Mouse (Mus musculus) embryonic stem cell, embryonic (primary cell): ENCODE data around the gene Ccdc32.

Experiments used
- CTCF ChIA-PET, 4 experiments: fragments of 300-600 bp in 2 of 4; fragments of 350-600 bp in 2 of 4; sonication (Branson Sonifier 250); formaldehyde crosslinking; loops; one replicate each; lab custom pipeline; 2022; ENCODE audit warnings: inconsistent platforms in 2 of 4; lab: Charles Lee
- POLR2A ChIA-PET, 4 experiments: fragments of 300-600 bp in 2 of 4; fragments of 350-600 bp in 2 of 4; sonication (Branson Sonifier 250); formaldehyde crosslinking; loops; one replicate each; lab custom pipeline; 2022; ENCODE audit warnings: antibody characterized with exemption in 4 of 4, inconsistent platforms in 1 of 4; lab: Charles Lee

Ccdc32 gene

GRCm38 (mm10) chr2:119019538-119019937 is 9.7 kb downstream of the Ccdc32 start:
- POLR2A ChIA-PET, result interaction anchor here in 3 of 4 experiments (0.6 to 2.0 kb wide), 7 partner anchors 10 to 243 kb away, joined by 3 to 10 read pairs (median 3); partner anchors contain the start of genes Ccdc32 (in 1 of the 3) and Rpusd2 (in 1 of the 3)

GRCm38 (mm10) chr2:119019131-119019530 is 10.1 kb downstream of the Ccdc32 start:
- ChIA-PET POLR2A (interaction anchor here in 3 of 4 experiments (0.6 to 2.0 kb wide), 7 partner anchors 11 to 243 kb away, joined by 3 to 10 read pairs (median 3); partner anchors contain the start of genes Ccdc32 (in 1 of the 3) and Rpusd2 (in 1 of the 3)), CTCF (interaction anchor here (0.6 to 1.3 kb wide), 14 partner anchors 9 to 324 kb away, joined by 3 to 6 read pairs (median 4); partner anchors contain the start of gene Ccdc32 (in 1 of the 4))

More at GRCm38 (mm10) chr2:119019538-119019937, 9.7 kb downstream of the Ccdc32 start:
- CTCF ChIA-PET, result interaction anchor here in 2 of 4 experiments (0.6 to 1.0 kb wide), 7 partner anchors 9 to 324 kb away, joined by 3 to 6 read pairs (median 6); no protein-coding TSS in a partner anchor

- ChIA-PET CTCF (interaction anchor here (0.6 to 1.3 kb wide), 14 partner anchors 11 to 630 kb away, joined by 3 to 6 read pairs (median 3); partner anchors contain the start of genes Ccdc32 (in 1 of the 4), Eif2ak4 (in 1 of the 4) and Knstrn (in 1 of the 4)), POLR2A (interaction anchor here in 2 of 4 experiments (0.6 to 2.0 kb wide), 10 partner anchors 11 to 382 kb away, joined by 3 to 10 read pairs (median 4); partner anchors contain the start of genes Ccdc32 (in 1 of the 2) and Rpusd2 (in 1 of the 2))
Measured at GRCm38 (mm10) chr2:119018391-119019122, 10.6 kb downstream of the Ccdc32 start.

- ChIA-PET CTCF (interaction anchor here in 1 of 4 experiments (0.6 to 0.7 kb wide), 4 partner anchors 204 to 629 kb away, joined by 3 to 5 read pairs (median 3); partner anchors contain the start of genes Eif2ak4 and Knstrn), POLR2A (interaction anchor here in 1 of 4 experiments (0.6 to 0.9 kb wide), 3 partner anchors 10 to 382 kb away, joined by 3 to 5 read pairs (median 3); no protein-coding TSS in a partner anchor)
Measured at GRCm38 (mm10) chr2:119017647-119018046, 11.5 kb downstream of the Ccdc32 start.

GRCm38 (mm10) chr2:119016312-119016711 is 12.9 kb downstream of the Ccdc32 start:
- ChIA-PET CTCF (interaction anchor here (0.6 to 1.9 kb wide), 7 partner anchors 9 to 1037 kb away, joined by 3 to 5 read pairs (median 3); partner anchors contain the start of gene Ccdc32 (in 1 of the 4)), POLR2A (interaction anchor here in 3 of 4 experiments (0.6 to 1.9 kb wide), 5 partner anchors 12 to 168 kb away, joined by 3 to 6 read pairs (median 3); partner anchors contain the start of gene Ccdc32 (in 1 of the 3))

GRCm38 (mm10) chr2:119015604-119016180 is 13.5 kb downstream of the Ccdc32 start:
- ChIA-PET CTCF (interaction anchor here in 3 of 4 experiments (0.6 to 1.9 kb wide), 9 partner anchors 12 to 1036 kb away, joined by 3 to 11 read pairs (median 3); partner anchors contain the start of gene Ccdc32 (in 1 of the 3)), POLR2A (interaction anchor here in 3 of 4 experiments (0.6 to 1.9 kb wide), 4 partner anchors 12 to 167 kb away, joined by 3 to 6 read pairs (median 4); partner anchors contain the start of gene Ccdc32 (in 1 of the 3))

GRCm38 (mm10) chr2:119014989-119015388 is 14.2 kb downstream of the Ccdc32 start:
- CTCF ChIA-PET, result interaction anchor here in 2 of 4 experiments (0.6 to 1.2 kb wide), 7 partner anchors 14 to 414 kb away, joined by 3 to 11 read pairs (median 3); partner anchors contain the start of gene Ccdc32 (in 1 of the 2)
- POLR2A ChIA-PET, result no interaction called here

GRCm38 (mm10) chr2:119009376-119009775 is 19.8 kb downstream of the Ccdc32 start:
- ChIA-PET CTCF (interaction anchor here in 1 of 4 experiments (0.7 kb wide), 1 partner anchor 99 kb away, joined by 3 read pairs; no protein-coding TSS in a partner anchor), POLR2A (interaction anchor here in 2 of 4 experiments (0.6 to 1.6 kb wide), 3 partner anchors 26 to 304 kb away, joined by 3 to 4 read pairs (median 4); no protein-coding TSS in a partner anchor)

GRCm38 (mm10) chr2:119006886-119007285 is 22.3 kb downstream of the Ccdc32 start:
- ChIA-PET POLR2A (interaction anchor here in 1 of 4 experiments (0.7 kb wide), 1 partner anchor 970 kb away, joined by 5 read pairs; no protein-coding TSS in a partner anchor), CTCF (interaction anchor here in 2 of 4 experiments (0.6 to 0.7 kb wide), 2 partner anchors 9 to 812 kb away, joined by 3 to 5 read pairs; no protein-coding TSS in a partner anchor)

GRCm38 (mm10) chr2:118999025-118999639 is 30.1 kb downstream of the Ccdc32 start:
- ChIA-PET CTCF (interaction anchor here in 3 of 4 experiments (0.6 to 1.3 kb wide), 4 partner anchors 20 to 184 kb away, joined by 3 to 7 read pairs (median 4); no protein-coding TSS in a partner anchor), POLR2A (interaction anchor here in 3 of 4 experiments (0.6 to 1.7 kb wide), 10 partner anchors 9 to 513 kb away, joined by 3 to 4 read pairs (median 3); partner anchors contain the start of gene Ccdc32 (in 1 of the 3))

GRCm38 (mm10) chr2:118998115-118998866 is 30.9 kb downstream of the Ccdc32 start:
- POLR2A ChIA-PET, result interaction anchor here in 3 of 4 experiments (0.6 to 2.2 kb wide), 9 partner anchors 10 to 514 kb away, joined by 3 to 8 read pairs (median 3); partner anchors contain the start of gene Ccdc32 (in 1 of the 3)
- CTCF ChIA-PET, result interaction anchor here in 3 of 4 experiments (0.6 to 1.3 kb wide), 5 partner anchors 18 to 183 kb away, joined by 3 to 7 read pairs (median 4); no protein-coding TSS in a partner anchor

- CTCF ChIA-PET, result interaction anchor here in 1 of 4 experiments (1.0 kb wide), 1 partner anchor 18 kb away, joined by 3 read pairs; no protein-coding TSS in a partner anchor
- POLR2A ChIA-PET, result interaction anchor here in 1 of 4 experiments (1.2 to 2.2 kb wide), 2 partner anchors 10 to 20 kb away, joined by 6 to 8 read pairs; no protein-coding TSS in a partner anchor
Measured at GRCm38 (mm10) chr2:118996798-118997105, 32.4 kb downstream of the Ccdc32 start.

GRCm38 (mm10) chr2:118995919-118996797 is 33.0 kb downstream of the Ccdc32 start:
- POLR2A ChIA-PET, result interaction anchor here in 1 of 4 experiments (2.2 kb wide), 1 partner anchor 20 kb away, joined by 6 read pairs; no protein-coding TSS in a partner anchor

GRCm38 (mm10) chr2:118995490-118995889 is 33.7 kb downstream of the Ccdc32 start:
- ChIA-PET POLR2A (interaction anchor here in 1 of 4 experiments (1.2 kb wide), 1 partner anchor 19 kb away, joined by 3 read pairs; no protein-coding TSS in a partner anchor), CTCF (interaction anchor here in 1 of 4 experiments (1.4 kb wide), 1 partner anchor 23 kb away, joined by 3 read pairs; no protein-coding TSS in a partner anchor)

More at GRCm38 (mm10) chr2:118995919-118996797, 33.0 kb downstream of the Ccdc32 start:
- CTCF ChIA-PET, result interaction anchor here in 1 of 4 experiments (1.4 kb wide), 1 partner anchor 23 kb away, joined by 3 read pairs; no protein-coding TSS in a partner anchor

GRCm38 (mm10) chr2:118983812-118984211 is 45.4 kb downstream of the Ccdc32 start:
- CTCF ChIA-PET, result no interaction called here
- POLR2A ChIA-PET, result interaction anchor here in 1 of 4 experiments (0.8 kb wide), 1 partner anchor 85 kb away, joined by 3 read pairs; no protein-coding TSS in a partner anchor
